Mouse (Mus musculus): ENCODE results near the gene Olfr1162. TPM values are rescaled to one million over a fixed set of nuclear protein-coding genes. Genes with fewer than 3 reads are reported as not detected.
"Not testable (repeated sequence)": the region's sequence is repeated elsewhere in the genome, so short reads cannot be mapped to it uniquely, and the experiment has no call there.

The Olfr1162 gene
- not detected in 2 replicates for polyA plus RNA-seq (2015; fragmentation: Nextera tagmentation; extraction: Ambion mirVana)

- no peak within 1 kb of the TSS for H3K4me2 ChIP-seq
- 84% methylated on average over 1 of the region's 1 CpGs for WGBS
- no peak within 1 kb of the TSS for H3K4me3 ChIP-seq
Measured at GRCm38 (mm10) chr2:88051029-88051428, at the start of gene Olfr1162. Olfr1162 (minus strand) TSS chr2:88051129.

DNA sequence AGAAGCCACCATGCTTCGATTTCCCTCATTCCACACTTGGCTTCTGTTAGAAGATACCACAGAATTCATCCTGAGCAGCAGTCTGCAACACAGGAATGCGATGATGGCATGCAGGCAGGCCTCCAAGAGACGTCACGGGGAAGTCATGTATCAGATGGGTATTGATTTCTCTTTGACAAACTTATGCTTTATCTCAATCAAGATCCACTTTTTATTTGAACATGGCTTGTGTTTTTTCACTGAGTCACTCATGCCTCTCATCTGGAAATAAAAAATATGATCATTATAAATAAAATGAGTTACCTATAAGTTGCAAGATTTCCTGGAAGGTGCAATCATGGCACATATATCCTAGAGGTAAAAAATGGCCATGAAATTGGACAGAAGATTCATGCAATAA lies 42.9 kb upstream of the Olfr1162 start, which contains the start of gene Olfr1164:
Gene Olfr1164, minus strand, starts transcription at position 101 of the 400 bp plus-strand sequence.
- no peaks in the 10 kb centered on the region for H3K9me3 ChIP-seq
- H3K4me2 ChIP-seq = no peak within 1 kb of the TSS
- no peaks in the 10 kb centered on the region for H3K27me3 ChIP-seq
- WGBS = 76% methylated on average over 4 of the region's 4 CpGs
- no peak within 1 kb of the TSS for H3K4me3 ChIP-seq
- H3K4me1 ChIP-seq (replicated peaks) = no peaks in the 10 kb centered on the region
- H3K9ac ChIP-seq = no peak within 1 kb of the TSS
- H3K36me3 ChIP-seq = no peaks in the 10 kb centered on the region
- no peak for ATAC-seq (ENCODE audit: low FRiP score)
- H3K27ac ChIP-seq = no peak within 1 kb of the TSS

More at GRCm38 (mm10) chr2:88051029-88051428, at the start of gene Olfr1162:
- H3K36me3 ChIP-seq = no peaks in the 10 kb centered on the region
- ATAC-seq (ENCODE audit: low FRiP score) = no peak
- no peak within 1 kb of the TSS for H3K27ac ChIP-seq
- no peaks in the 10 kb centered on the region for H3K9me3 ChIP-seq
- no peaks in the 10 kb centered on the region for H3K4me1 ChIP-seq (replicated peaks)
- H3K27me3 ChIP-seq = no peaks in the 10 kb centered on the region
- H3K9ac ChIP-seq = no peak within 1 kb of the TSS

DNA sequence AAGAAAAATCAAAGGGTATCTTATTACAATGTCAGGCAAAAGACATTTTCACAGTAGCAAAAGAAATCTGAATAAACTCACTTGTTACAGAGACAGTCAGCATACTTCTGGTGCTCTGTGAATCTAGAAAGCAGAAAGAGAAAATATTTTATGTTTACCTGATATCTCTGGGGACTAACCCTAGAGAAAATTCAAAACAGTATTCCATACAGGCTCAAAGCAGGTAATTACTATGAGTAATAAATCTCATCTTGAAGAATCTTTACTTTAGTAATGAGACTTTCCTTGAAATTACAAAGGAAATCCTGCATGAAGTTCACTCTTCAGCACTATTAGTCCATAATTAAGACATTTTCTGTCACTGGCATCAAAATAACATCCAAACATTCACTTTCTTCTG lies 20.8 kb upstream of the Olfr1162 start, which contains the start of gene Olfr1163:
Gene Olfr1163, minus strand, starts transcription at position 101 of the 400 bp plus-strand sequence.
- Histone ChIP-seq H3K9me3 (no peaks in the 10 kb centered on the region), H3K36me3 (no peaks in the 10 kb centered on the region), H3K4me2 (no peak within 1 kb of the TSS), H3K27ac (no peak within 1 kb of the TSS), H3K4me1 (replicated peaks) (no peaks in the 10 kb centered on the region), H3K9ac (no peak within 1 kb of the TSS), H3K4me3 (no peak within 1 kb of the TSS), H3K27me3 (no peaks in the 10 kb centered on the region)
- ATAC-seq (ENCODE audit: low FRiP score) = no peak

GRCm38 (mm10) chr2:88063587-88063986 lies 12.7 kb upstream of the Olfr1162 start:
- Histone ChIP-seq H3K27ac (no peak overlapping the region), H3K27me3 (no peaks in the 10 kb centered on the region), H3K4me3 (no peak overlapping the region), H3K36me3 (no peaks in the 10 kb centered on the region), H3K9me3 (no peaks in the 10 kb centered on the region), H3K9ac (no peak overlapping the region), H3K4me1 (replicated peaks) (no peaks in the 10 kb centered on the region), H3K4me2 (no peak overlapping the region)
- ATAC-seq (ENCODE audit: low FRiP score) = no peak
- WGBS = 79% methylated on average over 2 of the region's 2 CpGs

DNA sequence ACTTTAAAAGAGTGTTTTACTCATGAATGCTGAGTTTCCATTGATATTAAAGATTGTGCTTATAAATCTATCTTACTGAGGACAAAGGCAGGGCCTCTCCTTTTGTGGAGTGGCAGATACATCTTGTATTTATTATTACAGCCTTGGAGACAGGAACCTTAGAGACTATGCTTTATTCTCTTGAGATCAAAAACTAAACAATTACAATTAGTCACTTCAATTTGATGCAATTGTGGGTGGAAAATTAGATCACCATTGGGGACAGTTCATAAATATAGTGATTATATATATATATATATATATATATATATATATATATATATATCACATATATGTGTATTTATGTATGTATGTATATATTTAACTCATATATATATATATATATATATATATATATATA lies 13.3 kb downstream of the Olfr1162 start, which contains the start of gene Olfr73:
Gene Olfr73, minus strand, starts transcription at position 101 of the 400 bp plus-strand sequence.
- no peaks in the 10 kb centered on the region for H3K27me3 ChIP-seq
- no peaks in the 10 kb centered on the region for H3K36me3 ChIP-seq
- no peaks in the 10 kb centered on the region for H3K9me3 ChIP-seq
- no peak within 1 kb of the TSS for H3K4me3 ChIP-seq
- H3K4me2 ChIP-seq = no peak within 1 kb of the TSS
- H3K9ac ChIP-seq = no peak within 1 kb of the TSS
- no peaks in the 10 kb centered on the region for H3K4me1 ChIP-seq (replicated peaks)
- ATAC-seq (ENCODE audit: low FRiP score) = no peak
- no peak within 1 kb of the TSS for H3K27ac ChIP-seq

DNA sequence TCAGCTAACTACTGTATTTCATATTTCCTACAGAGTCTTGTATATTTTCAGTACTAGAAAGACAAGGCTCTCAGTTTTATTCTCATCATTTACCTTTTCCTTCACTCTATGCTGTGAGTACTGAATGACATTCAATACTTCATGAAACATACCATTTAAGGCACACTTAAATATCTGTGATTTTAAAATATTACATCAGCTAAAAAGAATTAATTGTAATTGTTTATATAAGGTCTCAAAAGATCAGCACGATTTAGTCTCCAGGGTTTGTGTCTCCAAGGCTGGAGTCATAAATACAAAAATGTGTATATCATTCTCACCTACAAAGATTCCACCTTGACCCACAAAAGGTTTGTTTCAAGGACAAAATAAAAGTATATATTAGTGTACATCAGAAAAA lies 28.5 kb downstream of the Olfr1162 start, which contains the start of gene Olfr1161:
Gene Olfr1161, plus strand, starts transcription at position 301 of the 400 bp plus-strand sequence.
- H3K27me3 ChIP-seq; H3K36me3 ChIP-seq; H3K4me3 ChIP-seq; H3K4me1 ChIP-seq (replicated peaks); H3K9me3 ChIP-seq; H3K4me2 ChIP-seq; H3K27ac ChIP-seq; ATAC-seq (ENCODE audit: low FRiP score); H3K9ac ChIP-seq: not testable (repeated sequence)
- 81% methylated on average over 1 of the region's 1 CpGs for WGBS

DNA sequence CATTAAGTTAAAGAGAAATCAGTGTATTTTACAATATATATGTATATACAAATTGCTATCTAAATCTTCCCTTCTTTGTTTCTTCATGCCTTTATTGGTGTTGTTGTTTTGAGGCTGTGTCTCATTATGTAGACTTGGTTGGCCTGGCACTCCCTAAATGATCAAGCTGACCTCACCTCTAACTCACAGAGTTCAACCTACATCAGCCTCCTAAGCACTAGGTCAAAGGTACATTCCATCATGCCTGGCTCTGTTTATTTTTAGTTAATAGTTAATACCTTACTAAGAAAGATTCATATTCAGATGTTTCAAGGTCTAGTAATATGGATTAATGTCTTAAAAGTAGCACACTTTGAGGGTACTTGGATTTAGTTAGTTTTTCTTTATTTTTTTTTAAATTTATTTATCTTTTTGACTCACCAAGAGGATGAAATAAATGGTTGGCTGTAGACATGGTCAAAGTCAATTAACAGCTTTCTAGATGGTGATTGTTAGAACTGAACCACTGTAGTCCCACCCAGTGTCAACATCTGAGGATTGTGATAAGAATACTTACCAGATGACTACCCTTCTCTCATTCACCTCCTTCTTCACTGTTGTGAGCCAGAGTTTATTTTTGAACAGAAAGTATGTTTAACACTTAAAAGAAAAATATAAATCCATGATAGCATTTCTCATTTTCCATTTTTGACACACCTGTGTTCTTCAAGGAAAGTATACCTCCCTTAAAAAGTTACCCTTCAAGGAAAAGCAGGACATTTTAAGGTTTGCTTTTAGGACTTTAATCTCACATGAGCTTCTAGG lies 43.2 kb downstream of the Olfr1162 start, which contains the start of gene Olfr1160:
Gene Olfr1160, minus strand, starts transcription at position 754 of the 804 bp plus-strand sequence.
- no peak within 1 kb of the TSS for H3K4me3 ChIP-seq
- ATAC-seq (ENCODE audit: low FRiP score) = no peak
- no peaks in the 10 kb centered on the region for H3K36me3 ChIP-seq
- H3K27ac ChIP-seq = no peak within 1 kb of the TSS
- no peaks in the 10 kb centered on the region for H3K27me3 ChIP-seq
- H3K9ac ChIP-seq = no peak within 1 kb of the TSS
- H3K4me1 ChIP-seq (replicated peaks) = no peaks in the 10 kb centered on the region
- H3K9me3 ChIP-seq = no peaks in the 10 kb centered on the region
- no peak within 1 kb of the TSS for H3K4me2 ChIP-seq

Other genes starting within 250 kb of the Olfr1162 start
- gene Olfr1145, start 241.3 kb downstream of the Olfr1162 start, polyA plus RNA-seq (2015; fragmentation: Nextera tagmentation; extraction: Ambion mirVana) = not detected in 2 replicates
- not detected in 2 replicates for gene Olfr1148, start 220.6 kb downstream of the Olfr1162 start, polyA plus RNA-seq (2015; fragmentation: Nextera tagmentation; extraction: Ambion mirVana)
- not detected in 2 replicates for gene Olfr1150-ps1, start 207.1 kb downstream of the Olfr1162 start, polyA plus RNA-seq (2015; fragmentation: Nextera tagmentation; extraction: Ambion mirVana)
- gene Olfr1151, start 195.3 kb downstream of the Olfr1162 start, polyA plus RNA-seq (2015; fragmentation: Nextera tagmentation; extraction: Ambion mirVana) = not detected in 2 replicates
- not detected in 2 replicates for gene Olfr1152, start 184.6 kb downstream of the Olfr1162 start, polyA plus RNA-seq (2015; fragmentation: Nextera tagmentation; extraction: Ambion mirVana)
- gene Olfr1153, start 156.2 kb downstream of the Olfr1162 start, polyA plus RNA-seq (2015; fragmentation: Nextera tagmentation; extraction: Ambion mirVana) = not detected in 2 replicates
- gene Olfr1154, start 146.0 kb downstream of the Olfr1162 start, polyA plus RNA-seq (2015; fragmentation: Nextera tagmentation; extraction: Ambion mirVana) = not detected in 2 replicates
- not detected in 2 replicates for gene Olfr1155, start 106.0 kb downstream of the Olfr1162 start, polyA plus RNA-seq (2015; fragmentation: Nextera tagmentation; extraction: Ambion mirVana)
- not detected in 2 replicates for gene Olfr1156, start 98.0 kb downstream of the Olfr1162 start, polyA plus RNA-seq (2015; fragmentation: Nextera tagmentation; extraction: Ambion mirVana)
- not detected in 2 replicates for gene Olfr1157, start 82.8 kb downstream of the Olfr1162 start, polyA plus RNA-seq (2015; fragmentation: Nextera tagmentation; extraction: Ambion mirVana)
- not detected in 2 replicates for gene Olfr74, start 76.5 kb downstream of the Olfr1162 start, polyA plus RNA-seq (2015; fragmentation: Nextera tagmentation; extraction: Ambion mirVana)
- not detected in 2 replicates for gene Olfr1158, start 61.0 kb downstream of the Olfr1162 start, polyA plus RNA-seq (2015; fragmentation: Nextera tagmentation; extraction: Ambion mirVana)
- not detected in 2 replicates for gene Olfr1160, start 42.9 kb downstream of the Olfr1162 start, polyA plus RNA-seq (2015; fragmentation: Nextera tagmentation; extraction: Ambion mirVana)
- not detected in 2 replicates for gene Olfr1161, start 28.4 kb downstream of the Olfr1162 start, polyA plus RNA-seq (2015; fragmentation: Nextera tagmentation; extraction: Ambion mirVana)
- gene Olfr73, start 13.4 kb downstream of the Olfr1162 start, polyA plus RNA-seq (2015; fragmentation: Nextera tagmentation; extraction: Ambion mirVana) = not detected in 2 replicates
- not detected in 2 replicates for gene Olfr1163, start 20.7 kb upstream of the Olfr1162 start, polyA plus RNA-seq (2015; fragmentation: Nextera tagmentation; extraction: Ambion mirVana)
- gene Olfr1164, start 42.8 kb upstream of the Olfr1162 start, polyA plus RNA-seq (2015; fragmentation: Nextera tagmentation; extraction: Ambion mirVana) = not detected in 2 replicates
- not detected in 2 replicates for gene Olfr1166, start 77.1 kb upstream of the Olfr1162 start, polyA plus RNA-seq (2015; fragmentation: Nextera tagmentation; extraction: Ambion mirVana)
- not detected in 2 replicates for gene Olfr1167, start 104.1 kb upstream of the Olfr1162 start, polyA plus RNA-seq (2015; fragmentation: Nextera tagmentation; extraction: Ambion mirVana)
- gene Olfr1168, start 130.8 kb upstream of the Olfr1162 start, polyA plus RNA-seq (2015; fragmentation: Nextera tagmentation; extraction: Ambion mirVana) = not detected in 2 replicates
- not detected in 2 replicates for gene Olfr1170, start 177.2 kb upstream of the Olfr1162 start, polyA plus RNA-seq (2015; fragmentation: Nextera tagmentation; extraction: Ambion mirVana)
- gene Olfr1173, start 228.7 kb upstream of the Olfr1162 start, polyA plus RNA-seq (2015; fragmentation: Nextera tagmentation; extraction: Ambion mirVana) = not detected in 2 replicates